Mouse (Mus musculus) small intestine, adult 2 months (tissue): ENCODE data around the gene Sult4a1.

ENCODE experiments used
- CTCF ChIP-seq: fragments of 200-500 bp; IDR thresholded peaks from 2 replicates; pipeline ENCODE4 v1.5.1; 2012; ENCODE audit warnings: low read depth, mild to moderate bottlenecking, control low read depth, inconsistent platforms, low read length, moderate library complexity, mixed read lengths; ENCODE audit not compliant: insufficient replicate concordance, insufficient read length; ENCODE audit errors: extremely low read depth
- POLR2A ChIP-seq: fragments of 200-500 bp; IDR thresholded peaks from 2 replicates; pipeline ENCODE4 v1.6.1; 2012; ENCODE audit warnings: low read depth, mild to moderate bottlenecking, control low read depth, inconsistent platforms, low read length, moderate library complexity

DNA sequence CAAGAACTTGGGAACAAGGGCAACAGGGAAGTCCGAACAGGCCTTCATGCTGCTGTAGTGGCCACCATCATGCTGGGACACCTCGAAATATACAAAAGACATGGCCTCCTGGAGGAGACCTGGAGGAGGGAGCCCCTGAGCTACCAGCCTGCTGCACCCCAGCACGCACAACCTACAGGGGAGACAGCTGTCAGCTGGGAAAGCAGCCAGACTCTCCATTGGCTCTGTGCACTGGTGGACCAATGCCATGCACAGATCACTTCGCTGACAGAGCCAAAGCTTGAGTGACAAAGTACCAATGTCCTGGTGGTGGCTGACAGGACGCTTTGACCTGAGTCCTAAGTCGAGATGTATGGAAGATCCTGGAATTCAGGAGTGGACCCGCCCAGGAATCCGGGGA lies 9.5 kb downstream of the Sult4a1 start:
- no peak for TF ChIP-seq POLR2A
- no peak for TF ChIP-seq CTCF
